15 mouse cellular contexts compared by ENCODE assay signal in the genomic region with DNA sequence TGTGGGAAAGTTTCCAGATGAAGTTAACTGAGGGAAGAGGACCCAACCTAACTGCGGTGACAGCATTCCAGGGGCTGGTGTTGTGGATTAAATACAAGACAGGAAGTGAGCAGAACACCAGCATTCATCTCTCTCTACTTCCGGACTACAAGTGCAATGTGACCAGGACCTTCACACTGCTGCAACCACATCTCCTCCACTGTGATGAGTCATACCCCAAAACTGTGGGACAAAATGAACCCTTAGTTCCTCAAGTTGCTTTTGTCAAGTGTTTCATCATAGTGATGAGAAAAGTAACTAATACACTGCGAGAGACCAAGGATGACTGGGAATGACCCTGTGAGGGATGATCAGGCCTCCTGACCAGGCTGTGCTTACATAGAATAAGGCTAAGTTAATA.
"Had no signal": no experiment of that assay in that cellular context is flagged by ENCODE, and none has a peak within 500 bp of the region (broad histone marks: within the 10 kb centered on the region; RNA-seq: fewer than 3 reads in every experiment).

No protein-coding gene starts in this region.

- H3K4me2 ChIP-seq: lung, embryonic 14.5 days; midbrain, embryonic 11.5 days; midbrain, embryonic 13.5 days; midbrain, embryonic 15.5 days; neural tube, embryonic 12.5 days; stomach, embryonic 15.5 days had no signal

- H3K4me1 ChIP-seq: megakaryocyte, embryonic 14.5 days; midbrain, embryonic 13.5 days; neural tube, embryonic 12.5 days; stomach, embryonic 15.5 days had no signal

- H3K27me3 ChIP-seq: midbrain, embryonic 13.5 days; midbrain, embryonic 15.5 days; neural tube, embryonic 12.5 days; stomach, embryonic 15.5 days had no signal

- H3K4me3 ChIP-seq: megakaryocyte, embryonic 14.5 days; midbrain, embryonic 13.5 days; midbrain, embryonic 15.5 days; neural tube, embryonic 12.5 days; stomach, embryonic 15.5 days had no signal

- DNase-seq: liver, postnatal 0 days; lung, embryonic 14.5 days; lung, postnatal 10 days; lung, postnatal 4 days; right cerebral cortex, postnatal 14 days; thymus, adult 2 months; thymus, postnatal 25 days; thymus, postnatal 4 days had no signal

- H3K36me3 ChIP-seq: midbrain, embryonic 13.5 days; midbrain, embryonic 15.5 days; neural tube, embryonic 12.5 days; stomach, embryonic 15.5 days had no signal

- H3K9me3 ChIP-seq: megakaryocyte, embryonic 14.5 days; midbrain, embryonic 13.5 days; midbrain, embryonic 15.5 days; neural tube, embryonic 12.5 days; stomach, embryonic 15.5 days had no signal

- H3K9ac ChIP-seq: liver, postnatal 0 days; lung, embryonic 14.5 days; midbrain, embryonic 13.5 days; midbrain, embryonic 15.5 days; neural tube, embryonic 12.5 days; stomach, embryonic 15.5 days had no signal

- ATAC-seq: liver, postnatal 0 days; midbrain, embryonic 13.5 days; midbrain, embryonic 15.5 days had no signal

- H3K27ac ChIP-seq: midbrain, embryonic 13.5 days; midbrain, embryonic 15.5 days; neural tube, embryonic 12.5 days; stomach, embryonic 15.5 days; stomach, postnatal 0 days had no signal
